Mouse (Mus musculus) stomach, postnatal 0 days (tissue): ENCODE data around the gene Ppp1r16b.

ENCODE experiments used
- CTCF ChIP-seq: IDR thresholded peaks from 2 replicates; pipeline ENCODE4 v1.5.1; 2016; ENCODE audit warnings: antibody characterized with exemption, low read depth, mild to moderate bottlenecking, moderate library complexity
- EP300 ChIP-seq: optimal IDR thresholded peaks from 2 replicates; pipeline ENCODE3; 2016; ENCODE audit warnings: antibody characterized with exemption

DNA sequence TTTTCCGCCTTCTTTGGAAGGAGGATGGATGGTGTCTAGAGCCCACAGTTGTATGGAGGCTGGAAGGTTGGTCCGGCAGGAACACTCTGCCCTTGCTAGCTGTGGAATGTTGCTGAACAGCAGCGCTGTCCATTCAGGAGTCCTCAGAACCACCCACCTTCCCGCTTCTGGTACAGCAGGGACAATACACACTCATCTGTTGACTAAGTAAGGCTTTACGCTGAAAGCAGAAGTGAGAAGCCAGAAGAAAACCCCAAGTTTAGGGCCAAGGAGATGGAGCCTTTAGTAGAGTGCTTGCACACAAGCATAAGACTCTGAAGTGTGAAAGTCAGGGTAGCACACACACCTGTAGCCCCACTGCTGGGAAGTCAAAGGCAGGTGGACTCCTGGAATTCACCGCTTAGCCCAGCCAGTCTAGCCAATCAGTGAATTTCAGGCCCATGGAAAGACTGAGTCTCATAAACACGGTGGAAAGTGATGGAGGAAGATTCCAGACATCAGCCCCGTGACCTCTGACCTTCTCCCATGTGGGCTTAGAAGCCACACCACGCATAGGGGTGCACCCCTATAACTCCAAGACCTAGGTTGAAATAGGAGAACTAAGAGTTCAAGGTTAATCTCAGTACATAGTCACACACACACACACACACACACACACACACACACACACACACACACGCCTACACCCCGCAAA, 17.3 kb downstream of the Ppp1r16b start:
- TF ChIP-seq CTCF: no peak
- no peak for TF ChIP-seq EP300
